Mouse (Mus musculus) heart, embryonic 14.5 days (tissue): Measurements from ENCODE around the gene Rftn1. TPM values are rescaled to one million over a fixed set of nuclear protein-coding genes. Genes with fewer than 3 reads are reported as not detected.

ENCODE experiments used
- ATAC-seq: fragments of 200-750 bp; cut with Nextera tagmentation; 2 replicates; pipeline ENCODE4 v1.8.0; 2017; ENCODE audit warnings: low read depth, moderate TSS enrichment; ENCODE audit not compliant: insufficient number of reproducible peaks, insufficient read depth, low FRiP score
- H3K27ac ChIP-seq, 2 experiments: fragments of 200-500 bp in 1 of 2; fragments of 300-500 bp in 1 of 2; sonication (generic) in 1 of 2; replicated peaks in 1 of 2; 2 replicates each; pipeline ENCODE4 v1.5.1; 2012 to 2014; ENCODE audit warnings: low read depth in 2 of 2, low read length in 2 of 2, control low read depth in 1 of 2, mild to moderate bottlenecking in 1 of 2, mixed read lengths in 1 of 2; ENCODE audit not compliant: control insufficient read depth in 1 of 2, insufficient read depth in 1 of 2
- H3K27me3 ChIP-seq: fragments of 300-500 bp; sonication (generic); 2 replicates; pipeline ENCODE4 v1.6.1; 2014; ENCODE audit warnings: mild to moderate bottlenecking, low read length, control low read depth; ENCODE audit not compliant: control insufficient read depth, insufficient read depth
- H3K36me3 ChIP-seq: fragments of 300-500 bp; sonication (generic); 2 replicates; pipeline ENCODE4 v1.6.1; 2014; ENCODE audit warnings: mild to moderate bottlenecking, control low read depth, low read length, mixed read lengths; ENCODE audit not compliant: control insufficient read depth, insufficient read depth
- H3K4me1 ChIP-seq, 2 experiments: fragments of 200-500 bp in 1 of 2; fragments of 300-500 bp in 1 of 2; sonication (generic) in 1 of 2; 2 replicates each; pipeline ENCODE4 v1.6.1; 2012 to 2014; ENCODE audit warnings: low read length in 2 of 2, control low read depth in 1 of 2, mixed read lengths in 1 of 2; ENCODE audit not compliant: control insufficient read depth in 2 of 2, insufficient read depth in 2 of 2
- H3K4me2 ChIP-seq: fragments of 300-500 bp; sonication (generic); 2 replicates; pipeline ENCODE4 v1.6.1; 2014; ENCODE audit warnings: mild to moderate bottlenecking, low read length
- H3K4me3 ChIP-seq, 2 experiments: fragments of 200-500 bp in 1 of 2; fragments of 300-500 bp in 1 of 2; sonication (generic) in 1 of 2; 2 replicates each; pipeline ENCODE4 v1.5.1; 2012 to 2014; ENCODE audit warnings: low read length in 2 of 2, mild to moderate bottlenecking in 2 of 2, control low read depth in 1 of 2, low read depth in 1 of 2, moderate library complexity in 1 of 2; ENCODE audit not compliant: control insufficient read depth in 1 of 2, insufficient read depth in 1 of 2
- H3K9ac ChIP-seq: fragments of 300-500 bp; sonication (generic); 2 replicates; pipeline ENCODE4 v1.6.1; 2014; ENCODE audit warnings: mild to moderate bottlenecking, low read length
- H3K9me3 ChIP-seq: fragments of 300-500 bp; sonication (generic); 2 replicates; pipeline ENCODE4 v1.6.1; 2016; ENCODE audit warnings: low read length, control low read depth; ENCODE audit not compliant: control insufficient read depth
- WGBS: fragments of 180-500 bp; shearing (Covaris S2); extraction: QIAGEN DNeasy Blood & Tissue Kit; methylation state at CpG from one replicate; pipeline ENCODE4 v1.1.7; 2014; 5-methylcytosine and 5-hydroxymethylcytosine counted together
- polyA plus RNA-seq: library from polyadenylated mRNA; unstranded; fragments of >200 nt; fragmentation: Nextera tagmentation; extraction: Ambion mirVana; gene quantifications from 2 replicates; pipeline ENCODE4 v1.2.1, GENCODE M21; 2014

Rftn1 gene
- polyA plus RNA-seq, 1 experiment from 2014 or later = 26.2 TPM

DNA sequence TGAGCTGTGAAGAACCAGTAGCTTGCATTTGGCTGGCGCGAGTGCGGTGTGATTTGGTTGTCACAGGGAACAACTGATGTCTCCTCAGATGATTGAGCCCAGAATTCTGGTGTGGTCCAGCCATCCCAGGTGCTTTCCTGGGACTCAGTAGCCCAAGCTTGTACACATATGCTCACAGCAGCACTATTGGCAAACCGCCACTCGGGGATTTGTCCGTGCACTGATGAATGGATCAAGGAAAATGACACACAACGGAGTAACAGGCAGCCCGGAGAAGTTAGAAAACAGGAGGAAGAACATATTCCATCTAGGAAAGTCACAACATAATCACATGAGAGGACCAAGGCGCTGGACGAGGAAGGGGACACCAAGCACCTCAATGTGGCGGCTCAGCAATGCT is 42.3 kb upstream of the Rftn1 start:
- Histone ChIP-seq H3K36me3 (no peaks in the 10 kb centered on the region), H3K9ac (no peak overlapping the region), H3K27ac (no peak overlapping the region), H3K9me3 (no peaks in the 10 kb centered on the region), H3K4me1 (no peaks in the 10 kb centered on the region), H3K4me2 (no peak overlapping the region), H3K4me3 (no peak overlapping the region), H3K27me3 (peaks cover 4% of the 10 kb centered on the region; the same call in 1 of the 2 replicates)
- ATAC-seq = no peak
- 94% methylated on average over 11 of the region's 11 CpGs for WGBS

DNA sequence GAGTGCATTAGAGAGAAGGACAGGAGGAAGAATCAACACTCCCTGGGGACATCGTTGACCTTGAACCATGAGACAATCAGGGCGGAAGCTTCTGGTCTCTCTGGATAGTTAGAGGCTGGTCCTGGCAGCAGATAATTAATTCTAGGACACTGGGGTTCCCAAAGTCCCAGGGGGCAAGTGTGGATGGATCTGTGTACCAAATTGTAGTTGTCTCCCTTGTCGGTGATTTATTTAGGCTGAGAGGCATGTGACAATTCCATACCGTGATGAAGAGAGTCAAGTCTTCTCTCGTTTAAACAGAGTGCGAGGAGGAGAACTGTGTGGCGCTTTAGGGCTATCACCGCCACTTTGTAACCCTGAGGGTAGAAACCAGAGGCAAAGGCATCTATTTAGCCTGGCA is 40.7 kb upstream of the Rftn1 start:
- H3K4me3 ChIP-seq = no peak overlapping the region
- H3K4me1 ChIP-seq = no peaks in the 10 kb centered on the region
- 90% methylated on average over 8 of the region's 8 CpGs for WGBS
- no peak overlapping the region for H3K4me2 ChIP-seq
- no peak overlapping the region for H3K9ac ChIP-seq
- no peaks in the 10 kb centered on the region for H3K36me3 ChIP-seq
- no peaks in the 10 kb centered on the region for H3K27me3 ChIP-seq
- no peak for ATAC-seq
- H3K27ac ChIP-seq = no peak overlapping the region
- no peaks in the 10 kb centered on the region for H3K9me3 ChIP-seq

DNA sequence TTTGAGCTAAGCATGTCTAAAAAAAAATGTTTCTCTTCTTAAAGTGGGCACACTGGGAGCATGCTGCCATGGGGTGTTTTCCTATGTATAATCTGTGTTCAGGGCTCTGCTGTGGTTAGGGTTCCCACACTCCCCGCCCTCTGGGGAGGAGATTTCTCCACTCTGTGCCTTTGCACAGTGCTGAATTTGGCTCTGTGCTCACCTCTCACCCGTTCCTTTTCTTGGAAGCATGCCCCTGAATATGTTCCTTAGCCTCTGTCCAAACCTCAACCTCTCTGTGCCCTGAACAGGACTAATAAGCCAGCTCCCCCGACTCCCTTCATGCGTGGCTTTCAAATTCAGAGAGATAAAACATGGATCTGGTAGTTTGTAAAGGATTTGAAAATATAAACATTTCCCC is 39.1 kb upstream of the Rftn1 start:
- H3K36me3 ChIP-seq = no peaks in the 10 kb centered on the region
- H3K4me3 ChIP-seq = no peak overlapping the region
- H3K4me2 ChIP-seq = no peak overlapping the region
- no peaks in the 10 kb centered on the region for H3K4me1 ChIP-seq
- ATAC-seq = no peak
- no peak overlapping the region for H3K27ac ChIP-seq
- no peaks in the 10 kb centered on the region for H3K27me3 ChIP-seq
- 68% methylated on average over 4 of the region's 4 CpGs for WGBS
- no peak overlapping the region for H3K9ac ChIP-seq
- H3K9me3 ChIP-seq = no peaks in the 10 kb centered on the region

DNA sequence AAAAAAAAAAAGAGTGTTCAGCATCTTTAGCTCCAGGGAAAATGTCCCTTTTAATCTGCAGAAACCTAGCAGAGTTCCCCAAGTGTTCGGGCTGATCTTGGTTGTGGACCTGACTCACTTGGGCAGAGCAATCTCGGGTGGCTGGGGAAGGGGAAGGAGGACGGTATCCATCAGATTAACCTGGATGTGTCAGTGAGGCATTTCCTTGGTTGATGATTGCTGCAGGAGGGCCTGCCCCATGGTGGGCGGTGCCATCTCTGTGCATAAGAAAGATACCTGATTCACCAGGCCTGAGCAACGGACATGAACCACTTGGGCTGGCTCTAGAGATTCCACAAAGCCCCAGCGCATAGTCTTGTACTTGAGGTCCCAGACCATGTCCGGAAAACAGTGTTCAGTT is 36.9 kb upstream of the Rftn1 start:
- no peaks in the 10 kb centered on the region for H3K36me3 ChIP-seq
- no peaks in the 10 kb centered on the region for H3K27me3 ChIP-seq
- H3K9ac ChIP-seq = no peak overlapping the region
- ATAC-seq = no peak
- H3K27ac ChIP-seq = no peak overlapping the region
- H3K4me2 ChIP-seq = no peak overlapping the region
- no peak overlapping the region for H3K4me3 ChIP-seq
- WGBS = 50% methylated on average over 7 of the region's 7 CpGs
- no peaks in the 10 kb centered on the region for H3K9me3 ChIP-seq
- 0 out of 4 replicates have a peak, but pooled peaks cover 0 to 2% of the 10 kb centered on the region in 2 experiments for H3K4me1 ChIP-seq

DNA sequence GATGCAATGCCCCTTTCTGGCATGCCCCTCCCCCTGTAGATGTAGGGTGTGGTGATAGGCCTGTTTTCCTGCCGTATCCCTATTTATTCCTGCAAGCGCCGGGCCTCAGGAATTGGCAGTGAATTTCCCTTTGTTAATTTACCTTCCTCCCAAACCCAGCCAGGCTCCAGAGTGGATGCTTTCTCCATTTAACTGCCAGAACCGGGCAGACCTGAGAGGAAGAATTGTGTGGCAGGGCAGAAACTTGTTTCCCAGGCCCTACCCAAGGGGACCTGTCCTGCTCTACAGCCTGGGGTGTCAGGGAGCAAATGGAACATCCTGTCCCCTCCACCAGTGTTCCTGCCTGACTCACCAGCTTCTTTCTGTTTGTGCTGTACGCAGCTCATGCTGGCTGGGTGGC is 34.2 kb upstream of the Rftn1 start:
- H3K9ac ChIP-seq = no peak overlapping the region
- H3K4me2 ChIP-seq = no peak overlapping the region
- H3K9me3 ChIP-seq = no peaks in the 10 kb centered on the region
- H3K4me3 ChIP-seq = no peak overlapping the region
- H3K27ac ChIP-seq = no peak overlapping the region
- H3K36me3 ChIP-seq = no peaks in the 10 kb centered on the region
- 64% methylated on average over 5 of the region's 5 CpGs for WGBS
- no peak for ATAC-seq
- H3K4me1 ChIP-seq = 0 out of 4 replicates have a peak, but pooled peaks cover 0 to 2% of the 10 kb centered on the region in 2 experiments
- H3K27me3 ChIP-seq = no peaks in the 10 kb centered on the region

DNA sequence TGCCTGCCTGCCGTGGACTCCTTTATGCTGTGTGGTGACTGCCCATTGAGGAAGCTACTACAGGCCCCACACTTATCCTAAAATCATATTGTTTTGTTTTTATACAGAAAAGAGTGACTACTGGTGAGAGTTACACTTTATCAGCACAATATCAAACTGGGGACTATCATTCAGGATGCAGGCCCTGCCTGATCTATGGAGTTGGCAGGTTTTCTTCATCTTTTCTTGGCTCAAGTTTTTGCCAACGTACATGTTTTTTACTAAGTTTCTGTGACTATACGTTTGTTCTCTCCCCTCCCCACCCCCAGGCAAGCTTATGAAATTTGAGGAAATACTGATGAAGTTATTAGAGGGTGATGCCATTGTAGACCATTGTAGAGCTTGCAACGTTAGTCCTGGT is 27.5 kb upstream of the Rftn1 start:
- Histone ChIP-seq H3K9ac (no peak overlapping the region), H3K27ac (no peak overlapping the region), H3K4me1 (no peaks in the 10 kb centered on the region; a peak in 1 of 4 replicates), H3K4me2 (no peak overlapping the region), H3K36me3 (no peaks in the 10 kb centered on the region), H3K4me3 (no peak overlapping the region), H3K9me3 (no peaks in the 10 kb centered on the region), H3K27me3 (no peaks in the 10 kb centered on the region)
- 65% methylated on average over 4 of the region's 4 CpGs for WGBS
- ATAC-seq = no peak

DNA sequence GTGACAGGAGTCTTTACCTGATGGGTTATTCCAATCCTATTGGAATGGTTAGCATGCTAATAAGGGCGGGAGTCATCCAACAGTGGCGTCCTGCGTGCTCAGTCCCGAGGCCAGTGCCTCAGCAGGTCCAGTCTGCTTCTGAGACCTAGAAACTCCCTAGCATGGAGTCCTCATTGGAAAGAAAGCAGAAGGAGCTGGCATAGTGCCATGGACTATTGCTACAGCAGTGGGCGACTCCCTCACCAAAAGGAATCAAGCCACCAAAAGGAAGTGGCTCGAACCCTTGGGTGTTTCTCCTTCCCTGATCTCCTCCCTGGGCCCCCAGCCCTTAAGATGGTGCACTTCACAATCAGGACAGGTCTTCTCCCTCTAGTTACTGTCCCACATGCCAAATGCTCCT is 24.6 kb upstream of the Rftn1 start:
- Histone ChIP-seq H3K4me1 (no peaks in the 10 kb centered on the region; a peak in 1 of 4 replicates), H3K4me2 (no peak overlapping the region), H3K27ac (no peak overlapping the region), H3K9ac (no peak overlapping the region), H3K27me3 (no peaks in the 10 kb centered on the region), H3K9me3 (no peaks in the 10 kb centered on the region), H3K36me3 (no peaks in the 10 kb centered on the region), H3K4me3 (no peak overlapping the region)
- no peak for ATAC-seq
- 86% methylated on average over 6 of the region's 6 CpGs for WGBS

DNA sequence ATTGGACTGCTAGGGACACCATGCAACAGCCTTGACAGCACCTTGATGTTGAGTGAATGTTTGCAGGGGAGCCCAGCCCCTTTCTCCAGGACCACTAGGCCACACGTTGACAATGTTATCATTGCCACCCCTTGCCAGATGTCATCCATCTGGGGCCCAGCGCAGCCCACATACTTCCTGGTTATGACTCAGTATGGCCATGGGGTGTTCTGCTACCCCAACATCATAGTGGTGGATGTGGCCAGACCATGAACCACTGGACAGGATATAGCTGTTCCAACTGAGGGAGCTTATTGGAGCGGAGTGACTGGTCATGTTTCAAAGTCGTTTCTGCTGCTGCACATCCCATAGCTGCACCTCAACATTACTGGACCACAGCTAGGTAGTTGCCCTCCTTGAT is 22.6 kb upstream of the Rftn1 start:
- Histone ChIP-seq H3K9me3 (no peaks in the 10 kb centered on the region), H3K9ac (no peak overlapping the region), H3K27ac (no peak overlapping the region), H3K4me2 (no peak overlapping the region), H3K4me3 (no peak overlapping the region), H3K27me3 (no peaks in the 10 kb centered on the region), H3K4me1 (no peaks in the 10 kb centered on the region; a peak in 1 of 4 replicates), H3K36me3 (no peaks in the 10 kb centered on the region)
- WGBS = 74% methylated on average over 4 of the region's 4 CpGs
- no peak for ATAC-seq
